Mouse (Mus musculus): ENCODE measurements around the gene Gbp7. TPM values are rescaled to one million over a fixed set of nuclear protein-coding genes. Genes with fewer than 3 reads are reported as not detected.

The Gbp7 gene
- polyA plus RNA-seq, 1 experiment from 2014 or later, result 5.7 TPM

Other genes starting within 250 kb of the Gbp7 start
- 30.5 and 33.2 TPM in 2 replicates for gene Pdlim5, start 134.6 kb upstream of the Gbp7 start, polyA plus RNA-seq (2014; fragmentation: Nextera tagmentation; extraction: Ambion mirVana)
- gene Gbp5, start 36.4 kb upstream of the Gbp7 start, polyA plus RNA-seq (2014; fragmentation: Nextera tagmentation; extraction: Ambion mirVana), result 0.09 and 0.27 TPM in 2 replicates
- 1.8 and 2.0 TPM in 2 replicates for gene Gbp3, start 29.7 kb downstream of the Gbp7 start, polyA plus RNA-seq (2014; fragmentation: Nextera tagmentation; extraction: Ambion mirVana)
- gene Gbp2b, start 64.5 kb downstream of the Gbp7 start, polyA plus RNA-seq (2014; fragmentation: Nextera tagmentation; extraction: Ambion mirVana), result 0.20 and 0.28 TPM in 2 replicates
- 3.1 and 5.9 TPM in 2 replicates for gene Gbp2, start 90.3 kb downstream of the Gbp7 start, polyA plus RNA-seq (2014; fragmentation: Nextera tagmentation; extraction: Ambion mirVana)
- gene Kyat3, start 170.7 kb downstream of the Gbp7 start, polyA plus RNA-seq (2014; fragmentation: Nextera tagmentation; extraction: Ambion mirVana), result 19.3 and 20.5 TPM in 2 replicates
- 69.0 and 71.8 TPM in 2 replicates for gene Gtf2b, start 234.7 kb downstream of the Gbp7 start, polyA plus RNA-seq (2014; fragmentation: Nextera tagmentation; extraction: Ambion mirVana)

All from intestine, embryonic 14.5 days (tissue).